Mouse (Mus musculus) lung, embryonic 16.5 days (tissue): ENCODE data around the gene Treh. TPM values are rescaled to one million over a fixed set of nuclear protein-coding genes. Genes with fewer than 3 reads are reported as not detected.

ENCODE experiments used
- ATAC-seq: fragments of 200-750 bp; cut with Nextera tagmentation; 2 replicates; pipeline ENCODE4 v1.8.0; 2017; ENCODE audit warnings: low read depth, mild to moderate bottlenecking, moderate library complexity
- H3K27ac ChIP-seq: fragments of 300-500 bp; sonication (generic); 2 replicates; pipeline ENCODE4 v1.5.1; 2014; ENCODE audit warnings: mild to moderate bottlenecking, control low read depth, low read length
- H3K27me3 ChIP-seq: fragments of 300-500 bp; sonication (generic); 2 replicates; pipeline ENCODE4 v1.6.1; 2014; ENCODE audit warnings: low read depth, low read length, mixed read lengths; ENCODE audit not compliant: control insufficient read depth, insufficient read depth
- H3K36me3 ChIP-seq: fragments of 300-500 bp; sonication (generic); 2 replicates; pipeline ENCODE4 v1.6.1; 2014; ENCODE audit warnings: low read length; ENCODE audit not compliant: control insufficient read depth, insufficient read depth
- H3K4me1 ChIP-seq: fragments of 300-500 bp; sonication (generic); replicated peaks from 2 replicates; pipeline ENCODE4 v1.6.1; 2014; ENCODE audit warnings: low read length, mixed read lengths; ENCODE audit not compliant: control insufficient read depth, insufficient read depth
- H3K4me2 ChIP-seq: fragments of 300-500 bp; sonication (generic); 2 replicates; pipeline ENCODE4 v1.6.1; 2014; ENCODE audit warnings: low read depth, low read length, control low read depth
- H3K4me3 ChIP-seq: fragments of 300-500 bp; sonication (generic); 2 replicates; pipeline ENCODE4 v1.5.1; 2014; ENCODE audit warnings: mild to moderate bottlenecking, low read length, control low read depth
- H3K9ac ChIP-seq: fragments of 300-500 bp; sonication (generic); 2 replicates; pipeline ENCODE4 v1.6.1; 2014; ENCODE audit warnings: low read length, control low read depth
- H3K9me3 ChIP-seq: fragments of 300-500 bp; sonication (generic); 2 replicates; pipeline ENCODE4 v1.6.1; 2016; ENCODE audit warnings: low read length; ENCODE audit not compliant: control insufficient read depth
- WGBS: fragments of 180-500 bp; shearing (Covaris S2); extraction: QIAGEN DNeasy Blood & Tissue Kit; methylation state at CpG from one replicate; pipeline ENCODE4 v1.1.7; 2014; 5-methylcytosine and 5-hydroxymethylcytosine counted together
- polyA plus RNA-seq: library from polyadenylated mRNA; unstranded; fragments of >200 nt; fragmentation: Nextera tagmentation; extraction: Ambion mirVana; gene quantifications from 2 replicates; pipeline ENCODE4 v1.2.1, GENCODE M21; 2015

Treh gene
- polyA plus RNA-seq, 1 experiment from 2014 or later = not detected

- Histone ChIP-seq H3K36me3 (peaks cover 11% of the 10 kb centered on the region), H3K4me2 (no peak overlapping the region), H3K4me1 (peaks cover 21% of the 10 kb centered on the region), H3K27me3 (no peaks in the 10 kb centered on the region), H3K27ac (no peak overlapping the region), H3K4me3 (no peak overlapping the region), H3K9ac (no peak overlapping the region), H3K9me3 (no peaks in the 10 kb centered on the region)
- ATAC-seq = no peak
- 79% methylated on average over 6 of the region's 6 CpGs for WGBS
These were observed 44.2 kb downstream of the Treh start for GRCm38 (mm10) chr9:44716997-44717821.

GRCm38 (mm10) chr9:44717822-44718242 lies 44.8 kb downstream of the Treh start:
- no peaks in the 10 kb centered on the region for H3K27me3 ChIP-seq
- H3K36me3 ChIP-seq = peaks cover 11% of the 10 kb centered on the region
- no peaks in the 10 kb centered on the region for H3K9me3 ChIP-seq
- no peak overlapping the region for H3K4me2 ChIP-seq
- H3K4me3 ChIP-seq = no peak overlapping the region
- H3K9ac ChIP-seq = no peak overlapping the region
- whole genome bisulfite sequencing = 76% methylated on average over 10 of the region's 10 CpGs
- H3K4me1 ChIP-seq = peaks cover 21% of the 10 kb centered on the region
- ATAC-seq = no peak
- H3K27ac ChIP-seq = no peak overlapping the region

GRCm38 (mm10) chr9:44718937-44719631 lies 46.1 kb downstream of the Treh start:
- WGBS = 87% methylated on average over 12 of the region's 12 CpGs
- Histone ChIP-seq H3K27me3 (no peaks in the 10 kb centered on the region), H3K36me3 (peaks cover 8% of the 10 kb centered on the region), H3K4me2 (no peak overlapping the region), H3K27ac (no peak overlapping the region), H3K4me1 (peaks cover 29% of the 10 kb centered on the region), H3K9ac (no peak overlapping the region; the same call in 1 of the 2 replicates), H3K9me3 (no peaks in the 10 kb centered on the region), H3K4me3 (no peak overlapping the region)
- no peak for ATAC-seq

GRCm38 (mm10) chr9:44719632-44720357 lies 46.8 kb downstream of the Treh start:
- Histone ChIP-seq H3K9ac (no peak overlapping the region; the same call in 1 of the 2 replicates), H3K9me3 (no peaks in the 10 kb centered on the region), H3K27ac (no peak overlapping the region), H3K4me3 (no peak overlapping the region; the same call in 1 of the 2 replicates), H3K36me3 (peaks cover 8% of the 10 kb centered on the region), H3K27me3 (no peaks in the 10 kb centered on the region), H3K4me1 (peaks cover 36% of the 10 kb centered on the region), H3K4me2 (peak overlapping the region; percentile 98; the same call in 1 of the 2 replicates)
- 72% methylated on average over 8 of the region's 8 CpGs for WGBS
- no peak for ATAC-seq

- H3K4me2 ChIP-seq = peak overlapping the region; percentile 98
- H3K27ac ChIP-seq = peak overlapping the region; percentile 33; the same call in 1 of the 2 replicates
- H3K4me1 ChIP-seq = peaks cover 43% of the 10 kb centered on the region
- H3K9ac ChIP-seq = peak overlapping the region; percentile 83
- peak; percentile 5; the same call in 1 of the 2 replicates for ATAC-seq
- no peaks in the 10 kb centered on the region for H3K27me3 ChIP-seq
- H3K4me3 ChIP-seq = peak overlapping the region; percentile 71
- H3K9me3 ChIP-seq = no peaks in the 10 kb centered on the region
- peaks cover 5% of the 10 kb centered on the region for H3K36me3 ChIP-seq
- 15% methylated on average over 9 of the region's 9 CpGs for WGBS
These were observed 47.5 kb downstream of the Treh start for GRCm38 (mm10) chr9:44720358-44721153.

GRCm38 (mm10) chr9:44721154-44721876 lies 48.3 kb downstream of the Treh start:
- no peaks in the 10 kb centered on the region; the same call in 1 of the 2 replicates for H3K36me3 ChIP-seq
- no peaks in the 10 kb centered on the region for H3K27me3 ChIP-seq
- H3K4me3 ChIP-seq = peak overlapping the region; percentile 71
- peak; percentile 90 for ATAC-seq
- H3K9ac ChIP-seq = peak overlapping the region; percentile 83
- H3K4me2 ChIP-seq = peak overlapping the region; percentile 98
- peaks cover 43% of the 10 kb centered on the region for H3K4me1 ChIP-seq
- H3K27ac ChIP-seq = peak overlapping the region; percentile 33
- under 1% methylated on average over 40 of the region's 40 CpGs for WGBS
- H3K9me3 ChIP-seq = no peaks in the 10 kb centered on the region

GRCm38 (mm10) chr9:44721877-44722186 lies 48.8 kb downstream of the Treh start:
- Histone ChIP-seq H3K4me2 (peak overlapping the region; percentile 98), H3K4me1 (peaks cover 48% of the 10 kb centered on the region), H3K4me3 (no peak overlapping the region), H3K9me3 (no peaks in the 10 kb centered on the region), H3K27ac (no peak overlapping the region; the same call in 1 of the 2 replicates), H3K36me3 (no peaks in the 10 kb centered on the region), H3K27me3 (no peaks in the 10 kb centered on the region), H3K9ac (no peak overlapping the region; the same call in 1 of the 2 replicates)
- no peak for ATAC-seq
- WGBS = 84% methylated on average over 3 of the region's 3 CpGs

- 69% methylated on average over 7 of the region's 7 CpGs for WGBS
- Histone ChIP-seq H3K27ac (peak overlapping the region; percentile 81), H3K4me3 (no peak overlapping the region), H3K9me3 (no peaks in the 10 kb centered on the region), H3K9ac (no peak overlapping the region), H3K36me3 (no peaks in the 10 kb centered on the region), H3K4me2 (no peak overlapping the region), H3K4me1 (peaks cover 54% of the 10 kb centered on the region), H3K27me3 (no peaks in the 10 kb centered on the region)
- ATAC-seq = no peak
These were observed 49.5 kb downstream of the Treh start for GRCm38 (mm10) chr9:44722575-44722974.
